Mouse (Mus musculus): Measurements from ENCODE around the gene Dmrt1. TPM values are rescaled to one million over a fixed set of nuclear protein-coding genes. Genes with fewer than 3 reads are reported as not detected.

Gene Dmrt1
- total RNA-seq, 2 experiments from 2014 or later, result not detected

DNA sequence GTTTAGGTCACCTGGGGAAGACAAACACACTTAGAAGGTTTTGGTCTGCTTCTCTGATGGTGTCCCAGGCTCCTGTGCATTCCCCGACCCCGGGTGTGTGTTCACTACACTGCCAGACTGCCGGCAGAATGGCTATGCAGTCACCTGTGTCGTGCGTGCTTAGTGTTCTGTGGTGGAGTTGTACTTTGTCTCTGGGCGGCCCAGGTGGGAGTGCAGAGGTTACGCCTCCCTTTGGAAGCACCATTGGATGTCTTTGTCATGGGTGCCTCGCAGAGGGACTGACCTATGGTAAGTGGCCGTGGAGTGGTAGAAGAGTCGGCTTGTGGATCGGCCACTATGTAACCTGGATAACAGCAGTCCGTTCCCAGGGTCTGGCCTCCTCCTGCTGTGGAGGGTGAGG, 59.0 kb downstream of the Dmrt1 start:
- no peak for DNase-seq
- intact Hi-C loops (cut with DNase I), result no loop called here

- no peak for DNase-seq
- intact Hi-C loops (cut with DNase I), result no loop called here
Observed at GRCm38 (mm10) chr19:25569778-25570177, 64.4 kb downstream of the Dmrt1 start.

DNA sequence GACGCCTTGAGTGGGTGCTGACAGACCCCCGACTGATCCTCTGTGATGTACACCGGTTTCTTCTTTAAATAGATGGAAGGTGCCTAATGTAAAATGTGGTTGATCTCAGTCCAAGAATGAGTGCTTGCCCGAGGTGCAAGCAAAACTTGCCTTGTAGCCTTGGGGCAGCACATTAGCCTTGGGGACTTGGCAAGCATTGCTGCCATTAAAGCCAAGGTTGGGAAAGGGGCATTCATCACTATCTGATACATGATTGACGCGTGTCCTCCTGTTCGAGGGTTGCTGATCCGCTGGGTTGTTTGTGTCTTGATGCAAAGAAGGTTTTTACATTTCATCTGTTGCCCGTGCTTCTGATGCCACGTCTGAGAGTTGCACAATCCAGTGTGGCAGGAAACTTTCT, 69.0 kb downstream of the Dmrt1 start:
- no peak for DNase-seq
- intact Hi-C loops (cut with DNase I), result no loop called here

DNA sequence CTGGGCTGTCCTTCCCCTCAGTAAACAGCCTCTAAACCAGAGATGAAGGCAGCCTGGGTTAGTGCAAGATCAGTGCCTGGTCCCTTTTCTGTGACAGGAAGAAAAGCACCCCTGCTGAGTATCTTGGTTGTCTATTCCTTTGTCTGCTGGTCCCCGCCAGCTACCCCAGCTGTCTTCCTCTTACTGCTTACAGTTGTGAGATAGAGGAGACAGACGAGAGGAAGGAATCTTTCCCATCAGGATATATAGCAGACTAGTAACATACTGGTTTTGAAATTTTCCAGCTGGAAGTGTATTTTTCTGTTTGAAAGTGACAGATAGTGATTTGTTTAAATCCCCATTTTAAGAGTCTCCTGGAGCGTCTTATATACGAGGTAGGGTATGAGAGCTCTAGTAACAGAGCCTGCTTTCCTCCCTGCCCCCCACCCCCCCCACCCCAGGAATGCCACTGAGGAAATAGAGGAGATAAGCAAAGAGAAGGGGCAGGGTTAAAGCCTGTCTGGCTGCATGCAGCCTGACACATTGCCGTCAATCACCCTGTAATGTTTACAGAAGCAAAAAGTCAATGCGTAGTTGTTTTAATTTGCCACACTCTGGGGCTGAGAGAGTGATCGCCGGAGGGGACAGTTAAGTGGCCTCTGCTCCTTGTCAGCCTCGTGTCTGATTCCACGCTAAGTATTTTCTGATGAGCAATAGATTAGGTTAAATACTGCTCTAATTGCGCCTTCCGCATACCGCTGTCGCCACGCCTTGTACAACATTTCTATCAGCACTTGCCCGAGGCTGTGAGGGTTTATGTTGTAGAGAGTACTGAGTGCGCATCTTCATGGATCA, 69.8 kb downstream of the Dmrt1 start:
- DNase-seq, result no peak
- intact Hi-C loops (cut with DNase I), result no loop called here

DNA sequence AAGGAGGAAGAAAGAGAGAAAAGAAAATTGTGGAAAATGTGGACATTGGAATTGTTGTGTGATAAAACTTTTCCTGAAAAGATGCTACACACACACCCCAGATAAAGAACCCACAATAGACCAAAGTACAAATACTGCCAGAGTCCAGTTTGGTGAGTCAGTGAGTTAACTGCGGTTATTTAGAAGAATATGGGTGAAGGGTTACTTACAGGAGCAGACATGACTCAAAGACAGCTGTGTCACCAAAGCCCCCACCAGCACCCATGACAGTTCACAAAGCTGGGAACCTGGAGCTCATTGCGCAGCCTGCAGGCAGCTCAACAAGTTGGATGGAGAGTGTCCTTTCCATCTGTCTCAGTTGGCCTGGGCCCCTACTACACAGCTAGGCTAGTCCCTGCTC, 72.9 kb downstream of the Dmrt1 start:
- DNase-seq, result no peak
- intact Hi-C loops (cut with DNase I), result no loop called here

DNA sequence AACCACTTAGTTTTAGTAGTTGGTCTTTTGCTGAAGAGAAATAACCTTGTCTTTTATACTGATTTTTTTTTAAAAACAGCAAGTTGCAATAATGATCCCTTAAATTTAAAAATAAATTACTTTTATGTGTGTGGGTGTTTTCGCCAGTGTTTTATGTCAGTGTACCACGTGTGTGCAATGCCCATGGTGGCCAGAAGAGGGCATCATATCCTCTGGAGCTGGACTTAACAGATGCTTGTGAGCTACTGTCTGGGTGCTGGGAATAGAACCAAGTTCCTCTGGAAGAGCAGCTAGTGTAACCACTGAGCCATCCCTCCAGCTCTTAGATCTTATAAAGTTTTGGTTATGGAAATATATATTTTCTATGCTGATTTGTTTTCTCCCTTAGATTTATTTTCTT, 74.0 kb downstream of the Dmrt1 start:
- intact Hi-C loops (cut with DNase I), result no loop called here
- no peak for DNase-seq

- DNase-seq, result no peak
- intact Hi-C loops (cut with DNase I), result no loop called here
Observed at GRCm38 (mm10) chr19:25597717-25598232, 92.4 kb downstream of the Dmrt1 start.

DNA sequence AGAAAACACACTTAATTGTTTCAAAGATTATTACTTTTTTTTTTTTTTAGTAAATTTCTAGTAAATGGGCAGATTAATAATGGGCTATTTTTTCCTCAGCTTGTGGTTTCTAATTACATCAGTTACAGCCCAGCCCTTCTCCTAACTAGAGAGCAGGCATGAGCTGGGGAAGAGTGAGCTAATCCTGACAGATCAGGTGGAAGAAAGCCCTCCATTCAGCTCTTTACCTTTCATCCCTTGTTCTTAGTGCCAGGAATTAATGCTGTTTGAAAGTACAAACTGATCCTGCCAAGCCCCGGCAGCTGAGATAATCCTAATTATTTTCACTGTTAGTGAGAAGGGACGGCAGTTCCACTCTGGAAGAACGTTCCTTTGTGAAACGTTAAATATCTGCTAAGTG, 93.2 kb downstream of the Dmrt1 start:
- intact Hi-C loops (cut with DNase I), result no loop called here

DNA sequence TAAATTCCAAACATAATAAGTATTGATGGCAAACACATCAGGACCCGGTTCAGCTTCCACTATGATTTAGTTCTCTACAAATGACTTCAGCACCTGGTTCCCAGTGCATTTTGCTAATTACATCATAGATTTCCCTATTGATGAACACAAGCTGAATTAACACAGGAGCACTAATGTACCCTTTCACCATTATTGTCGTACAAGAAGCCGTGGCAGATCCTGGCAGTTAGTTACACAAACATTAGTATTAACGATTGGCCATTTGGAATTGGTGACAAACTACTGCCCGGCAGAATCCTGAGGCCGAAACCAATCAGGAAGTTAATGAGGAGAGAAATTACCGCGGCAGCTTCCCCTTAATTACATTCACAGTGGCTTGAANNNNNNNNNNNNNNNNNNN, 96.5 kb downstream of the Dmrt1 start:
- intact Hi-C loops (cut with DNase I), result no loop called here
- no peak for DNase-seq

More for the DNA sequence above, 93.2 kb downstream of the Dmrt1 start:
- DNase-seq, result no peak

GRCm38 (mm10) chr19:25607461-25608205, 102.2 kb downstream of the Dmrt1 start:
- DNase-seq, result no peak
- intact Hi-C loops (cut with DNase I), result no loop called here

- no peak for DNase-seq
- intact Hi-C loops (cut with DNase I), result no loop called here
Observed at GRCm38 (mm10) chr19:25608206-25608580, 102.8 kb downstream of the Dmrt1 start.

GRCm38 (mm10) chr19:25608961-25609850, 103.8 kb downstream of the Dmrt1 start:
- intact Hi-C loops (cut with DNase I), result no loop called here
- no peak for DNase-seq

DNA sequence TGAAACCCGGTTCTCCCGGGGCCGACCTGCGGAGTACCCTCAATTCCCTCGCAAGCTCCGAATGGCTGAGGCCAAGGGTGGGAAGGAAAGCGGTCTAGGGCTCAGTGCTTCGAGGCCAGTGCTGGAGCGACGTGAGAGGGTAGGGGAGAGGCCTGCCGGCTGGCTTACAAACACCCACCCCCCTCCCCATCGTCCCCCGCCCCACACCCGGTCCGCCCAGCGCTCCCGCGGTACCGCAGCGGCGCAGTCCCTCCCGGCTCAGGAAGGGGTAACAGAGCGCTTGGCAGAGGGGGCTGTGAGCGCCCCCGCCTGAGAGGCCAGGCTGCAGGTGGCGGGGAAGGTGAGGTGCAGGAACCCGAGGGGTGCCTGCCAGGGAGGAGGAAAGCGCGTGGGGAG, 104.6 kb downstream of the Dmrt1 start, which contains the start of gene Dmrt3:
Gene Dmrt3 (plus strand): TSS at position 287 of the 396 bp plus-strand sequence.
- intact Hi-C loops (cut with DNase I), result no loop called here
- no peak for DNase-seq

DNA sequence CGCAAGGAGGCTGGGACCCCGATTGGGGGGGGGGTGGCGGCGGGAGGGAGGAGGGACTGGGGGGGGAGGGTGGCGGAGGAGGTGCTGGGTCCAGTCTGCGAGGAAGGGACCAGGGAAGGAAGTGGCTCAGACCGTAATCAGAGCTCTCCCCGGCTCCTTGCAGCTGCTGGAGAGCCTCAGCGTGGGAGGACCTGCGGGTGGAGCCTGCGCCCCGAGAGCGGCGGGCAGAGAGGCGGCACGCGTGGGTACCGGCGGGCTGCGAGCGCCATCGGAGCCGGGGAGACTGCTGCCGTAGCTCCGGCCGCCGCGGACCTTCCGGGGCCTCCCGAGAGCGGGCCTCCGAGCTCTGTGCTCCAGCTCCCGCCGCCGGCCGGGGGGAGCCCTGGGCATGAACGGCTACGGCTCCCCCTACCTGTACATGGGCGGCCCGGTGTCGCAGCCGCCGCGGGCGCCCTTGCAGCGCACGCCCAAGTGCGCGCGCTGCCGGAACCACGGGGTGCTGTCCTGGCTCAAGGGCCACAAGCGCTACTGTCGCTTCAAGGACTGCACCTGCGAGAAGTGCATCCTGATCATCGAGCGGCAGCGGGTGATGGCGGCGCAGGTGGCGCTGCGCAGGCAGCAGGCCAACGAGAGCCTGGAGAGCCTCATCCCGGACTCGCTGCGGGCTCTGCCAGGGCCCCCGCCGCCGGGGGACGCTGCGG, 105.1 kb downstream of the Dmrt1 start:
- intact Hi-C loops (cut with DNase I), result no loop called here
- no peak for DNase-seq

DNA sequence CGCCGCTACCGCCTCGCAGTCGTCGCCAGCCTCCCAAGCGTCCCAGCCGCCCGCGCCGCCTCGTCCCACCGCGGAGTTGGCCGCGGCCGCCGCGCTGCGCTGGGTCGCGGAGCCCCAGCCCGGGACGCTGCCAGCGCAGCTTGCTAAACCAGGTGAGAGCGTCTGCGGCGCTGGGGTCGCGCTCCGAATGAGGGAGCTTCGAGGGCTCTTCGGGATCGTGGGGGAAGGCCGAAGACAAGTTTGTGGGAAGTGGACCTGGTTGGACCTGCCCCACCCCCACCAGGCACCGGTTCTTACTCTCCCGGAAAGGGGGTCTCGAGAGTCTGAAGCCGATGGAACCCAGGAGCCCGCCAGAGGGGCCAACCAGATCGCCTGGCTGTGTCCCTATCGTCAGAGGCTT, 105.7 kb downstream of the Dmrt1 start:
- intact Hi-C loops (cut with DNase I), result no loop called here
- no peak for DNase-seq

DNA sequence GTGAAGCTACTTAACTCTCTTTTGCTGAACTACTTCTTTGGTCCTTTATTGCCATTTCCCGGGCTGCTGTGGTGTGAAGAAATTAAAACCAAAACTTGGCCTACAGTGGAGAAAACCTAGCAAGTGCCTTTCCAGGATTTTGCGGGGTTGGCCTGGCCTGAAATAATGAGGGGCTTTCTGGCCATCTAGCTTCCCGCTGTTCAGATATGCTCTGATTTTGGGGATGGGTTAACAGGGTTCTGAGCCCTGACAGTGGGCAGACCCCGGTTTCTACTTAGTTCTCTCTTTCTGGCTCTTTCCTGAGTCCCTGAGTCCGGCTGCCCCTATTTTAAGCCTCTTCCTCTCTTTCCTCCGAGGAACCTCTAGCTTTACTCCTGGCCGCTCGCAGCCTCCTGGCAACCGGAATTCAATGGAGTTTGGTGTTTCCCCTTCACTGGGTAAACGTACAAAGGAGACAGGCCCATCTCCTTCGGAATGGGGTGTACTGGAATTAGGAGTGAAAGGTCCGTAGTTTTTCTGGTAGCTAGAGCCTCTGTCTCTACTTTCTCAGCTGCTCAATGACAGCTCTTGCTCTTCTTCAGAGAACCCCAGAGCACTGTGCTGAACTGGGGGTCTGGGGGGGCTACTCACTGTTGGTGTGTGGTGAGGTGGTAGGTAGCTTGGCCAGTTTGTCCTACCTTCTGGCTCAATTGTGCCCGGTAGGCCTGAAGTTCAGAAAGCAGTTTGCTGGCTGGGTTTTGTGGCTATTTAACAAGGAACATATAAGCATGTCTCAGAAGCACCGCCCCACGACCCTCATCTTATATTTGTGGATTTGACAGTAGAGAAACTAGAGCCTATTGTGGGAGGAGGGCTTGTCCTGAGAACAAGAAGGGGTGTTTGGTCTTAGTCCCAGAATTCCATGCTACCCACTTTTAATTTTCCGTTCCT, 106.7 kb downstream of the Dmrt1 start:
- intact Hi-C loops (cut with DNase I), result no loop called here
- DNase-seq, result no peak

- intact Hi-C loops (cut with DNase I), result no loop called here
- no peak for DNase-seq
Observed at GRCm38 (mm10) chr19:25612806-25613295, 107.4 kb downstream of the Dmrt1 start.

GRCm38 (mm10) chr19:25613476-25614300, 108.3 kb downstream of the Dmrt1 start:
- intact Hi-C loops (cut with DNase I), result no loop called here
- no peak for DNase-seq

Measured in left cerebral cortex, postnatal 4 days (tissue).